Mouse (Mus musculus): ENCODE measurements around the gene Prkra.

- TF ChIP-seq CTCF (IDR thresholded peaks at IDR 0.05; ENCODE audit: low read depth, low read length) (no peak), POLR2A (IDR thresholded peaks at IDR 0.05; ENCODE audit: insufficient read depth, low read length) (no peak)
Observed at GRCm38 (mm10) chr2:76621724-76622123, 26.1 kb downstream of the Prkra start.

All from ES-Bruce4 (cell line).